Mouse (Mus musculus): ENCODE measurements around the gene Six5. TPM values are rescaled to one million over a fixed set of nuclear protein-coding genes. Genes with fewer than 3 reads are reported as not detected.

Gene Six5
- polyA plus RNA-seq, 1 experiment from 2014 or later: 3.2 TPM

DNA sequence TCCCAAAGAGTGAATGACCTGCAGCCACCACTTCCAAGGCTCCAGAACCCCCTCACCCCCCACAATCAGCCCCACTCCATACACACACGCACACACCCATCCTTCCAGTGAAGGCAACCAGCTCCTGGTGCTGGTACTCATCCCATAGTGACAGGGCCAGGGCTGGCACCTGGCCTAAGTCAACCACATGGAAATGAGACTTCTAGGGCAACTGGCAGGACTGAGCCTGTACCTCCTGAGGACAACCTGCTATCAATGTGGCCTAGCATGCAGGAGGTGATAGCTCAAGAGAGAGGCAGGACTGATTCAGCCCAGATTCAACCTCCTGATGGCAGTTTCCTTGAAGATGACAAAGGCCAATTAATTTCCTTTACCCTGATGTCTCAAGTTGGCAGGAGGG is 5.9 kb downstream of the Six5 start:
- no peak overlapping the region for H3K9ac ChIP-seq (replicated peaks)
- peaks cover 20% of the 10 kb centered on the region for H3K4me1 ChIP-seq (replicated peaks)
- no peaks in the 10 kb centered on the region for H3K9me3 ChIP-seq
- peaks cover 6% of the 10 kb centered on the region; the same call in 1 of the 2 replicates for H3K27me3 ChIP-seq
- no peak overlapping the region for H3K27ac ChIP-seq
- no peak overlapping the region for H3K4me3 ChIP-seq (replicated peaks)
- WGBS: 79% methylated on average over 1 of the region's 1 CpGs
- ATAC-seq: no peak
- H3K36me3 ChIP-seq: no peaks in the 10 kb centered on the region
- no peak overlapping the region for H3K4me2 ChIP-seq (replicated peaks)

DNA sequence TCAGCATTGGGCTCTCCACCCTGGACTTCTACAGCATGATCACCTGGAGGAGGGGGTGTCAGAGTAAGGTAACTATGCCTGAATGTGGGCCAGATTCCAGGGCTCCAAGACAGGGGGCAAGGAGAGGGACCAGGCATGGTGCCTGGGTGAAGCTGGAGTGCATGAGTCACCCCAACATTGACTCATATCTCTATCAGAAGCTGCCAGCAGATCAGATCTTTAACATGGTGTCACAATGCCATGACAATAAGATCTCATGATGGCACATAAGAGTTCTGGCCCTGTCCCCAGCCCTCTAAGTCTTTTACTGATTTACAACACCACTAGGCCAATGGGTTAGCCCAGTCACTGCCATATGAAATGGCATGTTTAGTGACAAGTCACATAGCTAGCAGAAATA is 9.3 kb downstream of the Six5 start:
- H3K9me3 ChIP-seq: no peaks in the 10 kb centered on the region
- H3K27me3 ChIP-seq: no peaks in the 10 kb centered on the region
- no peak overlapping the region for H3K4me2 ChIP-seq (replicated peaks)
- H3K9ac ChIP-seq (replicated peaks): no peak overlapping the region
- H3K4me1 ChIP-seq (replicated peaks): no peaks in the 10 kb centered on the region
- ATAC-seq: no peak
- no peak overlapping the region for H3K4me3 ChIP-seq (replicated peaks)
- H3K27ac ChIP-seq: no peak overlapping the region
- no peaks in the 10 kb centered on the region for H3K36me3 ChIP-seq

DNA sequence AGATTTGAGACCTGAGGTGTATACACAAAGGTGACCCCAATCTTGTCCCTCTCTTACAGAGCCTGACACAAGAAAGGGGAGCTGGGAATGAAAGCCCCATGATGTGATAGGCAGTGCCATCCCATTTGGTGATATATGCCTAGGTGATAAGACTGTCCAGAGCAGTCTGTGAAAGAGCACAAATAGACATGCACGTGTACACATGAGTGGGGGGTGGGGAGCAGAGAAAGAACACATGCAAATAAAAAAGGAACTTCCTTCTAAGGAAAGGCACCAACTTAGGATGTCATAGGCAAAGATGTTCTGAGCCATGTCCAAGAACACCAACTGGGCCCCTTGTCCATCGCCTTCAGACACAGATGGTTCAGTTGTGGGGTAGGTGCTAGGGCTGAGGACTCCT is 10.1 kb downstream of the Six5 start:
- no peak overlapping the region for H3K4me2 ChIP-seq (replicated peaks)
- no peak for ATAC-seq
- WGBS: 81% methylated on average over 2 of the region's 2 CpGs
- no peaks in the 10 kb centered on the region for H3K9me3 ChIP-seq
- H3K27me3 ChIP-seq: no peaks in the 10 kb centered on the region
- no peak overlapping the region for H3K27ac ChIP-seq
- no peaks in the 10 kb centered on the region for H3K36me3 ChIP-seq
- H3K9ac ChIP-seq (replicated peaks): no peak overlapping the region
- H3K4me1 ChIP-seq (replicated peaks): no peaks in the 10 kb centered on the region
- H3K4me3 ChIP-seq (replicated peaks): no peak overlapping the region

DNA sequence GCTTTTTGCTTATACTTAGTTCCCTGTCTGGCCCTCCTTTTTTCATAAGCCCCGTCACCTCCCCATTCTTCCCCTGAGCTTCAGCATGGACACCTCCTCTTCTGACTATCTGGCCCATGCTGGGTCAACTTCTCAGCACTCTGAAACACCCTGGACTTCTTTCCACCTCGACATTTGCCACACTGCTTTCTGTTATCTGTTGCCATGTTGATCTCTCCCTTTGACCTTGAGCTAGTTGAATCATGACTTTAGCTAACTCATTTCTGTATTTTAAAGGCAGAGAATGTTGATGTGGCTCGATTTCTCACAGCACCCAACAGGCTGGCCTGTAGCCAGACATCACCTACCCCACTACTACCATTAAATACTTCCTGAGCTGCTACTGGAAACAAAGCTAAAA is 13.0 kb downstream of the Six5 start:
- 70% methylated on average over 3 of the region's 3 CpGs for WGBS
- no peak overlapping the region for H3K27ac ChIP-seq
- no peaks in the 10 kb centered on the region for H3K9me3 ChIP-seq
- no peaks in the 10 kb centered on the region for H3K36me3 ChIP-seq
- no peak overlapping the region for H3K9ac ChIP-seq (replicated peaks)
- no peaks in the 10 kb centered on the region for H3K4me1 ChIP-seq (replicated peaks)
- no peak overlapping the region for H3K4me3 ChIP-seq (replicated peaks)
- no peaks in the 10 kb centered on the region for H3K27me3 ChIP-seq
- ATAC-seq: no peak
- H3K4me2 ChIP-seq (replicated peaks): no peak overlapping the region

DNA sequence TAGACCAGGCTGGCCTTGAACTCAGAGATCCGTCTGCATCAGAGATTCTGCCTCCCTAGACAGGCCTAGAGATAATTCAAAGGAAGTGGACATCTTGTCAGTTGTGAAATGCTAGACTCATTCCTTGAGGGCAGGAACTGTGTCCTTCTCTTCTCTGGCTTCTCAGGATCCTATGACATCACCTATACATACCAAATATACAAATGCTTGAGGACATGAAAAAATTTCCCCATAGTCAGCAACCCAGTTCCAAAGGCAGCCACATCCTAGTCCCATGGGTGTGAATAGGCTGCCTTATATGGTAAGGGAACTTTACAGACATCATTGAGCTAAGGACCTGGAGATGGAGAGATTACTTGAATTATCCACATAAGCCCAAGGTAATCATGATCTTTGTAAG is 15.2 kb downstream of the Six5 start:
- 84% methylated on average over 1 of the region's 1 CpGs for WGBS
- Histone ChIP-seq H3K4me2 (replicated peaks) (no peak overlapping the region), H3K4me3 (replicated peaks) (no peak overlapping the region), H3K36me3 (no peaks in the 10 kb centered on the region), H3K4me1 (replicated peaks) (no peaks in the 10 kb centered on the region), H3K27ac (no peak overlapping the region), H3K9ac (replicated peaks) (no peak overlapping the region), H3K27me3 (no peaks in the 10 kb centered on the region), H3K9me3 (no peaks in the 10 kb centered on the region)
- ATAC-seq: no peak

DNA sequence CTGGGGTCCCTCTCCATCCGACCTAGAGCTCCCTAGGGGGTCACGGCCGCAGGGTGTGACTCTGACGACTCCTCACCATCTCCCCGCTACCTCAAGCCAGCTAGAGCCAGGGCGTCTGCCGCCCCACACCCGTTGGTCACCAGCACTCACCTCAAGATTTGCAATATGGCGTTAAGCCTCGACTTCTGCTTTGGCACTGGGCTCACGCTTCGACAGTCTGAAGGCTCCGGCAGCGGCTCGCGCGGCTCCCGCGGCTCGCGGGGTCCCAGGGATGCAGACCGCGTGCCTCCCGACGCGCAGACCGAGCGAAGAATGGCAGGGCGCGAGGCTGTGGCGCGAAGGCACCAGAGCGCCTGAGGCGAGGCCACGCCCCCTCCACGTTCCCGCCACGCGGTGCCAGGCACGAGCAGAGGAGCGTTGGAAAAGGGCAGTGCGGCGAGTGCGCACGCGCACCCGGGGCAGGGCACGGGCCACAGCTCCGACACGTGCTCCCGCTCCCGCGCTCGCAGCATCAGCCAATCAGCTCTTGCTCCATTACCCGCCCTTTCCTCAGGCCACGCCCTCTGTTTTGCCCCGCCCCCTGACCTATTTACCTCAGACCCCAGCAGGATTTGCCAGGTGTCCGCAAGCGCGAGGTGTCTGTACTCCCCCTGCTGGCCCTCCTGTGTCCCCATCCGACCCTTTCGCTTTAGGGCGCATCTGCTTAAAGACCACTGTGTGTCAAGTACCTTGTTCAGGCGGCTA is 23.8 kb downstream of the Six5 start, which contains the start of gene Gm4969:
Gene Gm4969, minus strand, starts transcription at position 341 of the 744 bp plus-strand sequence.
- no peak within 1 kb of the TSS for H3K27ac ChIP-seq

DNA sequence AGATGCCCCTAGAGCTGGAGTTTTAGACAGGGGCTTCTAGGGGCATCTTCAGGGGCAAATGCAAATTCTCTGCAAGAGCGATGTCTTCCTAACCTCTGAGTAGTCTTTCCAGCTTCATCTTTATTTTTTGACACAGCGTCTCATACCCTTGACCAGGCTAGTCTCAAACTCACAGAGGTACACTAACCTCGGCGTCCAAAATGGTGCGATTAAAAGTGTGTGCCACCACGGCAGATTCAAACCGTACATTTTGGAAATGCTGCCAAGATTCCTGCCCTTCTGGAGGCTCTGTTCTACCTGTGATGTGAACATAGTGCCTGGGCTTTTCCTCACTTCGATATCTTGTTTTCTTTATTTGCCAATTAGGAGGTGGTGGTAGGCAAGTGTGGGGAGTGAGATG is 24.7 kb downstream of the Six5 start:
- Histone ChIP-seq H3K9me3 (no peaks in the 10 kb centered on the region), H3K27me3 (peaks cover 12% of the 10 kb centered on the region), H3K4me2 (replicated peaks) (no peak overlapping the region), H3K36me3 (no peaks in the 10 kb centered on the region), H3K4me3 (replicated peaks) (no peak overlapping the region), H3K9ac (replicated peaks) (no peak overlapping the region), H3K27ac (no peak overlapping the region), H3K4me1 (replicated peaks) (peaks cover 23% of the 10 kb centered on the region)
- ATAC-seq: peak; percentile 35
- WGBS: 94% methylated on average over 8 of the region's 8 CpGs

More for the DNA sequence above, 23.8 kb downstream of the Six5 start, which contains the start of gene Gm4969:
- peak within 1 kb of the TSS; percentile 48 for H3K4me2 ChIP-seq (replicated peaks)
- peaks cover 12% of the 10 kb centered on the region for H3K27me3 ChIP-seq
- H3K4me3 ChIP-seq (replicated peaks): peak within 1 kb of the TSS; percentile 31
- no peaks in the 10 kb centered on the region for H3K9me3 ChIP-seq
- H3K4me1 ChIP-seq (replicated peaks): peaks cover 23% of the 10 kb centered on the region
- peak; percentile 25; the same call in 1 of the 2 replicates for ATAC-seq
- no peaks in the 10 kb centered on the region for H3K36me3 ChIP-seq
- WGBS: 25% methylated on average over 45 of the region's 64 CpGs
- H3K9ac ChIP-seq (replicated peaks): 0 out of 2 replicates have a peak within 1 kb of the TSS, but pooled peaks have one; percentile 10

DNA sequence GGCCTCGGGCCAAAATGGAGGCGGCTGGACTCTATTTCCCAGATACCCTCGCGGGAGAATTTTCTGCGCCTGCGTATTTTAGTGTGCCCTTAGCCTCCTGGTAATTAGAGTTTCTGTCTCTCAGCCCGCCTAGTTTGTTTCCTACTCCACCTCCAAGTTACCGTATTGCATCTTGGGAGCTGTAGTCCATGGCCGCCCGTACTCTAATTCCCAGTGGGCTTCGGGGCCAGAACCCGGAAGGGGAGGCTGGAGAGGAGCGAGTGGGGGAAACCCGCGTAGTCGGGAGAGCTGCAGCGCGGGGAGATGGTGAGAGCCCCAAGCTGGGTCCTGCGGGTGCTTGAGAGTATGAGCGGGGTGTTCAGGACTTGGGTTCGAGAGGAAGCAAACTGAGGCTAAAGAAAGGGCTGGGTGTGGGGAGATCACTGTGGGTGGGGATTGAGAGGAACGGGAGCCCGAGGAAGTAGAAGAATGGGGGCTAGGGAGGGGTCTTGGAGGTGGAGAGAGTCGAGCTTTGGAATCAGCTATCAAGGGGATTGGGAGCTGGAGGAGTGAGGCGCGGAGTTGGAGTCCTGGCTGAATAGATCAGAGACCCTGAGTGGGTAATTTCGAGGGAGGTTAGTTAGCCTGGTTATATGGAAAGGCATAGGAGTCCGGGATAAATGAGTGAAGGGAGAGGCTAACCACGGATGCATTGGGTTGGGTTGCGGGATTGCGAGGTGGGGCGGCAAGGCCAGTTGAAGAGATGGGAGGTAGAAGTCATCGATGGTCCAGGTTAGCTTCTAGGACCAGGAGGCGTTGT is 25.4 kb downstream of the Six5 start, which contains the start of gene Fbxo46:
Gene Fbxo46, plus strand, starts transcription at position 229 of the 799 bp plus-strand sequence.
- no peaks in the 10 kb centered on the region for H3K36me3 ChIP-seq
- peak within 1 kb of the TSS; percentile 85 for H3K4me2 ChIP-seq (replicated peaks)
- ATAC-seq: peak; percentile 97
- H3K9ac ChIP-seq (replicated peaks): peak within 1 kb of the TSS; percentile 80
- peak within 1 kb of the TSS; percentile 62 for H3K4me3 ChIP-seq (replicated peaks)
- H3K27ac ChIP-seq: peak within 1 kb of the TSS; percentile 55; the same call in 1 of the 2 replicates
- H3K27me3 ChIP-seq: peaks cover 12% of the 10 kb centered on the region
- 3% methylated on average over 34 of the region's 34 CpGs for WGBS
- peaks cover 23% of the 10 kb centered on the region for H3K4me1 ChIP-seq (replicated peaks)
- H3K9me3 ChIP-seq: no peaks in the 10 kb centered on the region

DNA sequence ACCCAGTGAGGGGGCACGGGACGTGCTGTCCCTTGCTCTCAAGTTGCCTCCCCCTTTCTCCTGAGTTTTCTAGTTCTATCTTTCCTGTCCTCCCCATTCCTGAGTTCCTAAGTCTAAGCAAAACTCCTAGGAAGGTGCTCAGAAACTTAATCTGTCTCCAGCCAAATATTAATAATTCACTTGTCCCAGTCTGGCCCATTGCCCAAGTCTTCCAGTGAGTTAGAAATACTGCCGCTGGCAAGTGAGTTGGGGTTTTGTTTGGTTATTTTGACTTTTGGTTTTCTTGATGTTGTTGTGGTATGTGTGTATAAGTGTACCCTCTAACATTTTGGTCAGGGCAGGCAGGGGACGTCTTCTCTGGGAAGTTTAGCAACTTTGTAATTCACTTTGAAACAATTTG is 27.3 kb downstream of the Six5 start:
- H3K27ac ChIP-seq: no peak overlapping the region
- no peak overlapping the region for H3K4me2 ChIP-seq (replicated peaks)
- no peaks in the 10 kb centered on the region for H3K9me3 ChIP-seq
- no peak overlapping the region for H3K9ac ChIP-seq (replicated peaks)
- no peak for ATAC-seq
- H3K36me3 ChIP-seq: no peaks in the 10 kb centered on the region
- H3K27me3 ChIP-seq: peaks cover 12% of the 10 kb centered on the region
- 94% methylated on average over 4 of the region's 4 CpGs for WGBS
- no peak overlapping the region for H3K4me3 ChIP-seq (replicated peaks)
- peaks cover 23% of the 10 kb centered on the region for H3K4me1 ChIP-seq (replicated peaks)

DNA sequence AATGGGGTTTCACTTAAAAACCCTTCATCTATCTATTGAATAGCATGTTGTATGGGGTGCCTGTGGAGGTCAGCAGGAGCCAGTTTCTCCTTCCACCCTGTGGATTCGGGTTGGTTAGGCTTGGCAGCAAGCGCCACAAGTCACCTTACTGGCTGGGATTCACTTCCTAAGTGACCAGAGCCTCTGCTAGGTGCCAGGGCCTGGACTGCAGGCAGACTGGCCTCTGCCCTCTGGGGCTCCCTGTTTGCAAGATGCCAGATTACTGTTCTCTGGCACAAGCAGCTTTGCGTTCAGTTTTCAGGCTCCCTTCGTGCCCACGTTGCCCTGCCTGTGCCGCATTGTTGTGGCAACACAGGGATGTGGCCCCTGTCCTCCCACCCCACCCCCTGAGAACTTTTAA is 30.3 kb downstream of the Six5 start:
- no peaks in the 10 kb centered on the region for H3K9me3 ChIP-seq
- H3K4me3 ChIP-seq (replicated peaks): no peak overlapping the region
- peaks cover 12% of the 10 kb centered on the region for H3K36me3 ChIP-seq
- H3K4me2 ChIP-seq (replicated peaks): no peak overlapping the region
- ATAC-seq: no peak
- 91% methylated on average over 6 of the region's 6 CpGs for WGBS
- no peak overlapping the region for H3K9ac ChIP-seq (replicated peaks)
- no peaks in the 10 kb centered on the region for H3K27me3 ChIP-seq
- peaks cover 18% of the 10 kb centered on the region for H3K4me1 ChIP-seq (replicated peaks)
- H3K27ac ChIP-seq: no peak overlapping the region

DNA sequence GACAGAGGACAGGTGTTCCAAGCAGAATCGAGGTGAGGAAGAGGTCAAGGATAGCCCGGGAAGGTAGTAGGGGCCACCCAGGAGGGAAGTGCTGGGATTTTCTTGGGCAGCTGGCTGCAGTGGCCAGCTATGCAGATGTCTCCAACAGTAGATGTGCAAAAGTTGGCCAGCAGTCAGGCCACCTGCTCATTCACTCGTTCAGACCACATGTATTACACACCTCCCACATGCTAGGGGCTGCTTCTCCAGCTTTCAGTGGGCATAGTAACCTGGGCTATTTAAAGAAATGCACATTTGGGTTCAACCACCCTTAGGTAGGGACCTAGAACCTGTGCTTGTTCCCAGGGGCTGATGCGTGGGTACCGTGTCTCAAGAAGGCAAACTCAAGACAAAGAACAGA is 33.4 kb downstream of the Six5 start:
- H3K27me3 ChIP-seq: no peaks in the 10 kb centered on the region
- peaks cover 15% of the 10 kb centered on the region for H3K4me1 ChIP-seq (replicated peaks)
- H3K4me3 ChIP-seq (replicated peaks): no peak overlapping the region
- no peak for ATAC-seq
- no peak overlapping the region for H3K4me2 ChIP-seq (replicated peaks)
- 90% methylated on average over 5 of the region's 5 CpGs for WGBS
- no peaks in the 10 kb centered on the region for H3K9me3 ChIP-seq
- peaks cover 12% of the 10 kb centered on the region for H3K36me3 ChIP-seq
- no peak overlapping the region for H3K27ac ChIP-seq
- no peak overlapping the region for H3K9ac ChIP-seq (replicated peaks)

DNA sequence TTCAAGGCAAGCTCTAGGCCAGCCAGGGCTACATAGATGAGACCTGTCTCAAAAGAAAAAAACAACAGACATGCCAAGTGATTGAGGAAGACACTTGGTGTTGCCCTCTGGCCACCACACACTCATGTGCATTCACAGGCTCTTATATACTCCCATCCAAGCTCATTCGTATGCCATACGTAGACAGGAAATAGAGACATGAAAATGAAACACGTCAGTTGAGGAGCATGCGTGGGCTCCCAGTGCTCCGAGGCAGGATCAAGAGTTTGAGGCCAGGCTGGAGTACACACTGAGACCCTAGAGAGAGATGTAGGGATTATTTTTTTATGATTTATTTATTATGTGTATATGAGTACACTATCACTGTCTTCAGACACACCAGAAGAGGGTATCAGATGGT is 35.0 kb downstream of the Six5 start:
- H3K4me1 ChIP-seq (replicated peaks): peaks cover 19% of the 10 kb centered on the region
- WGBS: 94% methylated on average over 5 of the region's 5 CpGs
- no peak overlapping the region for H3K4me3 ChIP-seq (replicated peaks)
- peaks cover 12% of the 10 kb centered on the region for H3K36me3 ChIP-seq
- H3K27ac ChIP-seq: no peak overlapping the region
- H3K9me3 ChIP-seq: no peaks in the 10 kb centered on the region
- H3K9ac ChIP-seq (replicated peaks): no peak overlapping the region
- H3K4me2 ChIP-seq (replicated peaks): no peak overlapping the region
- no peaks in the 10 kb centered on the region for H3K27me3 ChIP-seq
- no peak for ATAC-seq
